Mouse (Mus musculus) olfactory bulb, adult 2 months (tissue): ENCODE data around the gene Nufip2.

Experiments
- CTCF ChIP-seq: fragments of 200-500 bp; IDR thresholded peaks from 2 replicates; pipeline ENCODE4 v1.5.1; 2012; ENCODE audit warnings: low read depth, mild to moderate bottlenecking, low read length, moderate library complexity; ENCODE audit not compliant: insufficient read depth
- POLR2A ChIP-seq: fragments of 200-500 bp; IDR thresholded peaks from 2 replicates; pipeline ENCODE4 v1.6.1; 2012; ENCODE audit warnings: mild to moderate bottlenecking, low read depth, low read length, moderate library complexity; ENCODE audit not compliant: insufficient read depth

DNA sequence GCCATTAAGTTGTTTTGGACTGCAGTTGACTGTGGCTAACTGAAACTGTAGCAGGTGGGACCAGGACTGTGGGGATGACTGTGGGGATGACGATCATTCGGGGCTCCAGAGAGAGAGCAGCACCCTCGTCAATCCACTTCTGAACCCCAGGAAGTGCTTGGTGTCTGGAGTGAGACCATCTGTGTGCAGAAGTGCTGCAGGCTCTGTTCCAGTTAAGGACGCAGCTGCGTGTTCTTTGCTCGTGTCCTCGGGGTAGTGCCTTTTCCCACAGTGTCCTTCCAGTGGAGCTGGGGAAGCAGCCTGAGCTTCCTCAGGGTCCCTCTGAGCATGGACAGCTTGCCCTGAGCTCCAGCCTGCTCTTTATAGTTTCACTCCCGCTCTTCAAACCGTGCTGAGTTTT, 104.3 kb downstream of the Nufip2 start:
- no peak for TF ChIP-seq POLR2A
- TF ChIP-seq CTCF = no peak
